Mouse (Mus musculus): Measurements from ENCODE around the gene Msh5. TPM values are rescaled to one million over a fixed set of nuclear protein-coding genes. Genes with fewer than 3 reads are reported as not detected.
A peak's percentile ranks its signal among the peaks of the same experiment; 100 is the strongest.

Gene Msh5
- polyA plus RNA-seq, 1 experiment, result 2.4 TPM

DNA sequence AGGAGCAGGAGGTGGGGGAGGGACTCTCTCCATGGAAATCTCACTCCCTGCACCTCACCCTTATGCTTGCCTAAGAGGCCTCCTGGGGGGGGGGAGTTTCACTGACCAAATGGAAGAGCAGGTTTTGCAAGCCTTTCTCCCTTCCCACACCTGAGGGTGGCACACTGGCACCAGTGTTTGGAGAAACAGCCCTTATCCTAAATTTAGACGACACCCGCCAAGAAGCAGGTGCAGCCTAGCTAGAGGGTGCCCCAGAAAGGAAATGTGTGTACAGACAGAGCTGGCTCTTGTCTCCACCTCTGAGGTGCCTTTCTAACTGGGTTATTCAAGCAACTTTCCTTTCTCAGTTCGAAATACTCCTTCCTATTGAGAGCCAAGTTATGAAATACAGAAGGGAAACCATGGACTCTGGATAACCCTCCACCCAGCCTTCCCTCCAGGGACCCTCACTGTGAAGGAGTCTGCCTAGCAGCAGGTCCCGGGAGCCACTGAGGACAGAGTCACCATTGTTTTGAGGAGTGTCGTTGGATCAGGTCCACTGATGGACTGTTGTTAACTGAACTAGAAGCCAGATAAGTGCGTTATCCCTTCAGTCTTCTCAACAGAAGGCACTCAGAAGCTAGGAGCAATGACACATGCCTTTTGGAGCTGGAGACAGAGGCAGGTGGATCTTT, 24.1 kb upstream of the Msh5 start:
- no peaks in the 10 kb centered on the region for H3K4me1 ChIP-seq (ENCODE audit: control insufficient read depth, insufficient read depth, low read length)
- TF ChIP-seq POLR2A (IDR thresholded peaks at IDR 0.05; ENCODE audit: borderline replicate concordance, low read depth, low read length) (no peak), CTCF (IDR thresholded peaks at IDR 0.05; ENCODE audit: low read depth, low read length) (no peak)
- no peak overlapping the region for H3K4me3 ChIP-seq (ENCODE audit: insufficient read depth, low read length)
- H3K27ac ChIP-seq (ENCODE audit: insufficient read depth, low read depth, low read length), result no peak overlapping the region

DNA sequence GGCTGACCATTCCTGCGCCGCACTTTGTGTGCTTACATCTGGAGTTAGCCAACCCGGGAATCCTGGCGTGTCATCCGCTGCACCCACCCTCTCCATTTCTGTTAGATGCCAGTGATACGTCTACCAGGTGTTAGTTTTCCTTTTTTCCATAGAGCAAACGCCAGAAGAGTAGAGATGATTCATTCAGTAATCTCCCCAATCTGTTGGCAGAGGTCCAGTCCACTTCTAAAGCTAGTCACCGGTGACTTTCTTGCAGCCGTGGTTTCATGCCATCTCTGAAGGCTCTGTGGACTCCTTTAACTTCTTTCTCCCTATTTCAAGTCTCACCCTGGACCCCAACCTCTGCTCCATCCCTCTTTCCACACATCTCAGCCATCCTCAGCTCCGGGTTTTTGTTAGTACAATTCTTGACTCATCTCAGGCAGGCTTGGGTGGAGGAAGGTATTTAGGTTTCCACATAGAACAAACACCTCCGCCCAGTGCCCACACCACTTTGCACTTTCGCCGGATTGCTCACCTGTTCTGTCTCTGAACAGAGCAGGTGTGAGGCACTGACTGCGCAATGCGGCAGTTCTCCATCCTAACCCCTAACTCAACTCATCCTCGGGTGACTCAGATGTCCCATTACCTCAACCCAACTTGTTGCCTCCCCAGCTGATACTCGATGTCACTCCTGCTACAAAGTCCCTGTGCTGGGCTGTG, 21.8 kb upstream of the Msh5 start:
- Histone ChIP-seq H3K4me1 (ENCODE audit: control insufficient read depth, insufficient read depth, low read length) (0 out of 2 replicates have a peak, but pooled peaks cover 2% of the 10 kb centered on the region), H3K27ac (ENCODE audit: insufficient read depth, low read depth, low read length) (no peak overlapping the region), H3K4me3 (ENCODE audit: insufficient read depth, low read length) (no peak overlapping the region)
- TF ChIP-seq CTCF (IDR thresholded peaks at IDR 0.05; ENCODE audit: low read depth, low read length) (no peak), POLR2A (IDR thresholded peaks at IDR 0.05; ENCODE audit: borderline replicate concordance, low read depth, low read length) (no peak)

DNA sequence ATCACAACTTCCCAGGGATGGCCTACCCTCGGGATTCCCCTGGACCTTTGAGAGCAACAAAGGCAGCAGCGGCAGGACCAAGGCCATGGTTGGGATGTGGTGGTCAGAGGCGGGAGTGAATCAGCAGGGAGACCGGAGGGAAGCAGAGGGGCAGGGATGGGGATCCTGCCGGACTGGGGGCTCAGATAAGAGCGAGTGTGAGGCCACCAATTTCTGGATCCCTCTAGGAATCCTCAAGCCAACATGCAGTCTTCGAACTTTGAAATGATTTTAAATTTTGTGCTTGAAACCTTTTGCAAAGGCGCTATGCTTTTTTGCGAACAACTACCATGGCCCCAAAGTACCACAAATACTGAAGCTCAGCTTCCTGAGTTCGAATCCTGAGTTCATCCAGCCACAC, 19.5 kb upstream of the Msh5 start, which contains the start of gene Mpig6b:
TSS of gene Mpig6b (minus strand) at position 101 of the 400 bp plus-strand sequence.
- H3K4me1 ChIP-seq (ENCODE audit: control insufficient read depth, insufficient read depth, low read length), result 0 out of 2 replicates have a peak, but pooled peaks cover 2% of the 10 kb centered on the region
- H3K27ac ChIP-seq (ENCODE audit: insufficient read depth, low read depth, low read length), result no peak within 1 kb of the TSS
- H3K4me3 ChIP-seq (ENCODE audit: insufficient read depth, low read length), result peak within 1 kb of the TSS; percentile 48
- TF ChIP-seq CTCF (IDR thresholded peaks at IDR 0.05; ENCODE audit: low read depth, low read length), result no peak
- no peak for TF ChIP-seq POLR2A (IDR thresholded peaks at IDR 0.05; ENCODE audit: borderline replicate concordance, low read depth, low read length)

DNA sequence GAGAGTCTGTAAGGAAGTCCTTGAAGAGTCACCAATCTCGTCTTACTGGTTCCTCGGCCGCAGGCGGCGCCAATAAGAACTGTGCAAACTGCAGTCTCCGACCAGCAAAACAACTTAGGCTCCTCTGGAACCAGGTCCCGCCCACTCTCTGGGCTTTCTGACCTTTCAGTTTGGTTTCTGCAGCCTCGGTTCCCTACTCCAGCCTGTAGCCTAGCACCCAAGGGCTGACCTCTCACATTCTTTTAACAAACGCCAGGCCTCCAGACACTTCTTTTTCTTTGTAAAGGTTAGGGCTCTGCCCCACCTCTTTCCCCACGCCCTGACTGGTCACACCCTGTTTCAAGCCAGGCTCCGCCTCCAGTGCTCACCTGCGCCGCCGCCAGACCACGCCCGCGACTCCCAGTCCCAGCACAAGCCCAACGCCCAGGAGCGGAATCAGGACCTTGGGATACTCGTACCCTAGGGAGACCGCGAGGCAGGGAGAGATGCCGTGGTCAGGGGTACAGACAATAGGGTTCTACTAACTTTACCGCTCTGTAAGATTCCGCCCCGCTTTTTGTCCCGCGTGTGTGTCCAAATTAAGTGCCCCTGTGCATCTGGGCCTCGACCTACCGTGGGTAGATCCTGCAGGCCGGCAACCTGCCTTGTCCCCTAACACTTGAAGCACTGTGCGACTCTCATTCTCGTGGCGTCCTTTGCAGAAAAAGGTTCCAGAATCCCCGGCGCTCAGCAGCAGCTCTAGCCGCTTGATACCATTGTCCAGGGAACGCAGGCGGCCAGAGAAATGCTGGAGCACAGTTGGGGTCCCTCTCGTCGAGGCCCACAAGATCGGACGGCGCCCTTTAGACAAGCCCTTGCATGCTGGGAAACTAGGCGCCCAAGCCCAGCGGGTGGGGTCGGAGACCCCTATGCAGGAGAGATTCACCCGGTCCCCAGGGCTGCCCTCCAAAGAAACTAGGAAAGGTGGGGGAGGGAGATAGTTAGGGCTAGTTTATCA, 18.7 kb upstream of the Msh5 start, which contains the start of gene Ly6g6c:
TSS of gene Ly6g6c (plus strand) at position 438 of the 997 bp plus-strand sequence.
- Histone ChIP-seq H3K4me1 (ENCODE audit: control insufficient read depth, insufficient read depth, low read length) (0 out of 2 replicates have a peak, but pooled peaks cover 2% of the 10 kb centered on the region), H3K4me3 (ENCODE audit: insufficient read depth, low read length) (peak within 1 kb of the TSS; percentile 48), H3K27ac (ENCODE audit: insufficient read depth, low read depth, low read length) (no peak within 1 kb of the TSS)
- no peak for TF ChIP-seq CTCF (IDR thresholded peaks at IDR 0.05; ENCODE audit: low read depth, low read length)
- TF ChIP-seq POLR2A (IDR thresholded peaks at IDR 0.05; ENCODE audit: borderline replicate concordance, low read depth, low read length), result no peak

DNA sequence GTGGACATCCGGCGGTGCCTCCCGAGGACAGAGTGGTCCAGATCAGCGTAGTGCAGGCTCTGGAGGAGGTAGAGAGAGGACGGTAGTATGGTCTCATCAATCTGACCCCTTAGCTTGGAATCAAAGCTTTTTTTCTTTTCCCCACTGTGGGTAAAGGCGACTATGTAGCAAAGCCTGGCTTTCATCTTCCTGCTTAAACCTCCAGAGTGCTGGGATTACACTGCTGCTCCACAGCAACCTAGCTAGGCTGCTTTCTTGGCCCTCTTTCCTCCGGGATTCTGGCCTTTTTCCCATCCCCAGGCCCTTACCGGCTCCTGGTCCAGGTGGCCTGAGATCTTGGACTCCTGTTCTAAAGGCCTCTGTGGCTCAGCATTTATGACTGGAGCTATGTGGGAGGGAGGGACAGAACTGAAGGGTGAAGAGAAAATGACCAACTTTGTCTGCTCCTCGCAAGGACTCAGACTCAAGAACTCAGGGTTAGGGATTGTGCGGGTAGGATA, 17.9 kb upstream of the Msh5 start:
- 0 out of 2 replicates have a peak, but pooled peaks cover 2% of the 10 kb centered on the region for H3K4me1 ChIP-seq (ENCODE audit: control insufficient read depth, insufficient read depth, low read length)
- TF ChIP-seq CTCF (IDR thresholded peaks at IDR 0.05; ENCODE audit: low read depth, low read length) (no peak), POLR2A (IDR thresholded peaks at IDR 0.05; ENCODE audit: borderline replicate concordance, low read depth, low read length) (no peak)
- no peak overlapping the region for H3K4me3 ChIP-seq (ENCODE audit: insufficient read depth, low read length)
- no peak overlapping the region for H3K27ac ChIP-seq (ENCODE audit: insufficient read depth, low read depth, low read length)

DNA sequence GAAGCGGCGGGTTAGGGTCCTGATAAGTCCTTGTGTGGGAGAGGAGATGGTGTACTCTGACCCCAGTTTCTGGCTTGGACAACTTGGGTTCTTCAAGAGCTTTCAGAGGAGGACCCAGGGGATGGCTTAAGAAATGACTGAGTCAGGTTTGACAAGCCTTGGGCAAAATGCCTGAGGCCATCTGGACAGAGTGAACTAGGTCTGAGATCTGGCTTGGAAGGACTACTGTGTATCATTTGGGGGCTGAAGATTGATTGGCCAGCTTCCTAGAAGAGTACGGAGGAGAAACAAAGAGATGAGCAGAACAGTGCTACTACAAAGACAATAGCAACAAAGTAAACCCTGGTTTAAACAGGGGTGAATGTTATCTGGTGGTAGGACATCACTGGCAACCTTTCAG, 16.9 kb upstream of the Msh5 start:
- H3K4me1 ChIP-seq (ENCODE audit: control insufficient read depth, insufficient read depth, low read length), result 0 out of 2 replicates have a peak, but pooled peaks cover 2% of the 10 kb centered on the region
- no peak overlapping the region for H3K27ac ChIP-seq (ENCODE audit: insufficient read depth, low read depth, low read length)
- TF ChIP-seq CTCF (IDR thresholded peaks at IDR 0.05; ENCODE audit: low read depth, low read length) (no peak), POLR2A (IDR thresholded peaks at IDR 0.05; ENCODE audit: borderline replicate concordance, low read depth, low read length) (no peak)
- no peak overlapping the region for H3K4me3 ChIP-seq (ENCODE audit: insufficient read depth, low read length)

DNA sequence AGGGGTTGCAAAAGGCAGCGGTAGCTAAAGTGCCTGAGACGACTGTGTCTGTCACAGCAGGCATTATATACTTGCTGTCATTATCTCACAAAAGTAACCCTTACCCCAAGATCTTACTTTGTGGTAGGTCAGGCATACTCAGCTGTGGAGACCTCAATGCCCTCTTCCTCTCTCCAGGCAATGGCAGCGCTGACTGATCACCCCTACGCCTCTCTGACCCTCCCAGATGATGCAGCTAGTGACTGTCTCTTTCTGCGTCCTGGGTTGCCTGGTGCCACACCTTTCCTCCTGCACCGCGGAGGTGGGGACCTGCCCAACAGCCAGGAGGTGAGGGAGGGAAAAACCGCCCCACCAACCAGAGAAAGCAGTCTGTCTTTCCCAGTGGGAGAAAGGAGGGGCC, 14.8 kb upstream of the Msh5 start:
- Histone ChIP-seq H3K4me1 (ENCODE audit: control insufficient read depth, insufficient read depth, low read length) (0 out of 2 replicates have a peak, but pooled peaks cover 2% of the 10 kb centered on the region), H3K27ac (ENCODE audit: insufficient read depth, low read depth, low read length) (no peak overlapping the region), H3K4me3 (ENCODE audit: insufficient read depth, low read length) (no peak overlapping the region)
- TF ChIP-seq POLR2A (IDR thresholded peaks at IDR 0.05; ENCODE audit: borderline replicate concordance, low read depth, low read length), result no peak
- no peak for TF ChIP-seq CTCF (IDR thresholded peaks at IDR 0.05; ENCODE audit: low read depth, low read length)

DNA sequence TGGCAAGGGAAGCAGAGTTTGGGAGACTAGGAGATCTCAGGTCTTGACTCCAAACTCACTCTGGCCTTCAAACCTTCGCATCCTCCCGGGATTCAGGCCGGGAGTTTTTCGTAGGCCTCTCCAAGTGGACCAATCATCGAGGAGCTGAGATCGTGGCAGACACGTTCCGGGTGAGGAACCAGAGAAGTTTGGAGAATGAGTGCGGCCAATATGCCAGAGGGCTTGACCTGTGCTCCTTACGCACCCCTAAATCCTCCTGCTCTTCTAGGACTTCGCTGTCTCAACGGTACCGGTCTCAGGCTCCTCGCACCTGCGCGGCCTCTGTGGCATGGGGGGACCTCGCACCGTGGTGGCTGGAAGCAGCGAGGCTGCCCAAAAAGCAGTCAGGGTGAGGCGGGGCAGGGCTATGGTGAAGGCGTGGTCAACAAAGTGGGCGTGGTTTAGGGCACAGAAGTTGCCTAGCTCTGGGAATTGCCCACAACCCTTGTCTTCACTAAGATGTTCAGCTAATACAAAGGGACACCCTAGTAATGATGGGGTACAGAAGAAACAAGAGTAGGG, 14.3 kb upstream of the Msh5 start:
- no peak for TF ChIP-seq CTCF (IDR thresholded peaks at IDR 0.05; ENCODE audit: low read depth, low read length)
- TF ChIP-seq POLR2A (IDR thresholded peaks at IDR 0.05; ENCODE audit: borderline replicate concordance, low read depth, low read length), result no peak
- Histone ChIP-seq H3K27ac (ENCODE audit: insufficient read depth, low read depth, low read length) (no peak overlapping the region), H3K4me3 (ENCODE audit: insufficient read depth, low read length) (no peak overlapping the region), H3K4me1 (ENCODE audit: control insufficient read depth, insufficient read depth, low read length) (0 out of 2 replicates have a peak, but pooled peaks cover 2% of the 10 kb centered on the region)

DNA sequence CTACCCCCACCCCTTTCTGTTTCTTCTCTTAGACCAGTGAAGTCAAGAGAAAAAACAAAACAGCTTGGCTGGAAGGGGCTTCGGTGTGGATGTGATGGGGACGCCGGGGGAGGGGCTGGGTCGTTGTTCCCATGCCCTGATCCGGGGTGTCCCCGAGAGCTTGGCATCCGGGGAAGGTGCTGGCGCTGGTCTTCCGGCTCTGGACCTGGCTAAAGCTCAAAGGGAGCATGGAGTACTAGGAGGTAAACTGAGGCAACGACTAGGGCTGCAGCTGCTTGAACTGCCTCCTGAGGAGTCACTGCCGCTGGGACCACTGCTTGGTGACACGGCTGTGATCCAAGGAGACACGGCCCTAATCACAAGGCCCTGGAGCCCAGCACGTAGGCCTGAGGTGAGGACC, 13.5 kb upstream of the Msh5 start:
- Histone ChIP-seq H3K4me3 (ENCODE audit: insufficient read depth, low read length) (no peak overlapping the region), H3K4me1 (ENCODE audit: control insufficient read depth, insufficient read depth, low read length) (0 out of 2 replicates have a peak, but pooled peaks cover 2% of the 10 kb centered on the region), H3K27ac (ENCODE audit: insufficient read depth, low read depth, low read length) (no peak overlapping the region)
- TF ChIP-seq POLR2A (IDR thresholded peaks at IDR 0.05; ENCODE audit: borderline replicate concordance, low read depth, low read length), result no peak
- no peak for TF ChIP-seq CTCF (IDR thresholded peaks at IDR 0.05; ENCODE audit: low read depth, low read length)

All from bone marrow macrophage, adult 2 months (primary cell).